Mouse (Mus musculus): ENCODE results near the gene Vrk1. TPM values are rescaled to one million over a fixed set of nuclear protein-coding genes. Genes with fewer than 3 reads are reported as not detected.
A peak's percentile ranks its signal among the peaks of the same experiment; 100 is the strongest.

Gene Vrk1
- total RNA-seq, 4 experiments from 2014 or later: 15.5 to 21.1 (median 17.4) TPM

GRCm38 (mm10) chr12:106040259-106040658 is 30.2 kb downstream of the Vrk1 start:
- DNase-seq (ENCODE audit: low spot score in 2 of 2): no peak

DNA sequence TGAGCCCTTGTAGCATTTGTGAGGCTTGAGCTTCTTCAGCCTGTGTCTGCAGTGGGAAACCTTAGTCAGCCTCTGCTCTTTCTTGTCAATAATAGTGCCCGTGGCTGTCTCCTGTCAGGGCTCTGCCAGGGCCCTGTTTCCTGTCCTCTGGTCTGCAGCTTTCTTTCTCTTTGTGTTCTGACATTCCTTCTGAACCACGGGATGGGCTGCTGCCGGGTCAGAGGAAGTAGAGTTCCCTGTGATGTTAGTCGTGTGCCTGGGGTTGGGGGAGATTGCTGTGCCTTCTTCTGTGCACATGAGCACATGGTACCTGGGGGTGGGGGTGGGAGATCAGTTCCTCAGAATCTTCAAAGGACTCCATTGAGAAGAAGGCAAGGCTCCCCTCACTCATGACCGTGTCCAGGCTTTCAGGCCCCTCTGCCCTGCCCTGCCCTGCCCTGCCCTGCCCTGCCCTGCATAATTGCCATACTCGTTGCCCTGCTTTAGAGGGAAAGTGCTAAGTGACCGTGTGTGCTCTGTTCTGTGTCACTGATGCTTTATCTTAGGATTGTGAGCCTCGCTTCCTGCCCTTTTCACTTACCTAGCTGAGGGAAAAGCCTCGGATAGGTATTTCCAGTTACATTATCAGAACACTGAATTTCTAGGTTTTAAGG is 36.2 kb downstream of the Vrk1 start:
- no peak for DNase-seq (ENCODE audit: low spot score in 2 of 2)

GRCm38 (mm10) chr12:106052271-106052670 is 42.2 kb downstream of the Vrk1 start:
- DNase-seq (ENCODE audit: low spot score in 2 of 2): no peak

DNA sequence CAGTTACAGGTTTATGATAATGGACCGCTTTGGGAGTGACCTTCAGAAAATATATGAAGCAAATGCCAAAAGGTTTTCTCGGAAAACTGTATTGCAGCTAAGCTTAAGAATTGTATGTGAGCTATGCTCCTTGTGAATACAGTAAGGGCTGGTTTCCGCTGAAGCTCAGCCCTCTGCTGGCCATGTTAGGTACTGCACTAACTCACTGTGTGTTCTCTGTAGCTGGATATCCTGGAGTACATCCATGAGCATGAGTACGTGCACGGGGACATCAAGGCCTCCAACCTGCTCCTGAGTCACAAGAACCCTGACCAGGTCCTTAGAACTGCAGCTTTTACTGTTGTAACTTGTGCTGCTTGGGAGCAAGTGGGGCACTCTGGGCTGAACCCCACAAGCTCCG is 45.8 kb downstream of the Vrk1 start:
- DNase-seq (ENCODE audit: low spot score in 2 of 2): peak; percentile 78 to 93

DNA sequence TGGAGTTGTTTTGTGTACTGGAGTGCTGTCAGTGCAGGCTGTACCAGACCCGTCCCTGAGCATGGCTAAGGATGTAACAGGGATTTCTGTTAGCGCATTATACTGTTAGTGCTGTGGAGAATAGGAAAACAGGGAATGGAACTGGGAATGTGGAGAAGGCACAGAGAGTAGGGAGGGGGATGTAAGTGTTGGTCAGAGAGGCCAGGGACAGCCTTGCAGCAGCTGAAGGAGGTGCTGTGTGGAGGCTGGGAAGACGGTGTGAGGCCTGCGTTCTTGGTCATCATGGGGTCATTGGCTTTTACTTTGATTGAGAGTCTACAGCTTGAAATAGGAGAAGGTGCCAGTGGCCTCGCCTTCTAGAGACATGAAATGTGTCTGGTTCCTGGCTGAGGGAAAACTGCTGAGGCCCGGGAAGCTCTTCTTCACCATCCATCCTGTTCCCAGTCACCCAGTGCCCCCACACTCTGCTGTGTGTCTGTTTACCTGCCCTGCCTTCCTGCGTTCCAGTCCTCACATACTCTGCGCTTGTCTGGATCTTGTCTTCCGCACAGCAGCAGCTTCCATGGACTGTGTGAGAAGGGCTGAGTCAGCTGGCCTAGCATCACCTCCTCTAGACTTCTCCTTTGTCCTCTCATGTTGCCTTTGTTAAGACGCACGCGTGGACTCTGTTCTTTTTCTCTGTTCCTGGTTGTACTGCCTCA is 50.0 kb downstream of the Vrk1 start:
- DNase-seq (ENCODE audit: low spot score in 2 of 2): no peak

GRCm38 (mm10) chr12:106070434-106071155 is 60.6 kb downstream of the Vrk1 start:
- no peak for DNase-seq (ENCODE audit: low spot score in 2 of 2)

DNA sequence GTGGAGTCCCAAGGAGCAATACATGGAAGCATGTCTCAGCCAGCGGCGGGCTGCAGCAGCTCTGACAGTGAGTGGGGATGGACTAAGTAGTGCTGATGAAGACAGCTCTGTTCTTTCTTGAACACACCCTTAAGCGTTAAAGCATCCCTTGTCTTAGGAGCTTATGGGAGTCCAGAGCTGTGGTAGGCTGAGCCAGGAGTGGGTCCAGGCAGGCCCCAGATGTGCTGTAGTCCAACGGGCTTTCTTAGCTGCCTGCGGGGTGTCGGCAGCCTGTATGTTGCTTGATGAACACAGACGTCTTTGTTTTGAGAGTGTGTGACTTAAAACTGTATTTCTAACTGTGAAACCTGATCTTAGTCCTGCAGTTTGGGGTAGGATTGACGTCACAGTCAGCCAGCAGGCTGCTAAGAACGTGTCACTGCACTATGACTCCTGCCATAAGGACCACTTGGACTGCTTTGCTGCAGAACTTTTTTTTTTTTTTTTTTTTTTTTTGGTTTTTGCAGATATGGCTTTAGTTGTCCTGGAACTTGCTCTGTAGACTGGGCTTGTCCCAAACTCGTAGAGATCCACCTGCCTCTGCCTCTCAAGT is 61.6 kb downstream of the Vrk1 start:
- DNase-seq (ENCODE audit: low spot score in 2 of 2): no peak

GRCm38 (mm10) chr12:106074371-106075155 is 64.5 kb downstream of the Vrk1 start:
- DNase-seq (ENCODE audit: low spot score in 2 of 2): no peak

- no peak for DNase-seq (ENCODE audit: low spot score in 2 of 2)
Measured at GRCm38 (mm10) chr12:106076131-106076530, 66.1 kb downstream of the Vrk1 start.

GRCm38 (mm10) chr12:106080511-106080910 is 70.5 kb downstream of the Vrk1 start:
- no peak for DNase-seq (ENCODE audit: low spot score in 2 of 2)

- DNase-seq (ENCODE audit: low spot score in 2 of 2): peak in 1 of 2 experiments; percentile 22
Measured at GRCm38 (mm10) chr12:106080945-106081747, 71.1 kb downstream of the Vrk1 start.

DNA sequence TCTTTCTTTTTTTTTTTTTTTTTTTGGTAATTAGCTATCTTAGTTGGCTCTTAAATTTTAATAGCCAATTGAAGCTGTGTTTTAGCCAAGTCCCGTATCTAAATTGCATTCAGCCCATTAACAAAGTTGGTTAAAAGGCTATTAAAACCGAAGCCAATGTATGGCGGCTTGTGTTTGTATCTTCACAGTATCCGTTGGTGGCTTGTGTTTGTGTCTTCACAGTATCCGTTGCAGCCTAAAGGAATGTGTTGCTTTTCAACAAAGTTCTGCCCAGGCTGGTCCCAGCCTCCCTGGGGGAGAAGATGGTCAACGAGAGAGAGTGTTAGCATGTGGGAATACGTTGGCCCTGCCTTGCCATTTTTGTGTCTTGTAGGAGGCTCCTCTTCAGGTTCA is 71.7 kb downstream of the Vrk1 start:
- no peak for DNase-seq (ENCODE audit: low spot score in 2 of 2)

GRCm38 (mm10) chr12:106082191-106082957 is 72.3 kb downstream of the Vrk1 start:
- peak in 1 of 2 experiments; percentile 49 for DNase-seq (ENCODE audit: low spot score in 2 of 2)

- no peak for DNase-seq (ENCODE audit: low spot score in 2 of 2)
Measured at GRCm38 (mm10) chr12:106082958-106083381, 72.9 kb downstream of the Vrk1 start.

GRCm38 (mm10) chr12:106084126-106084525 is 74.1 kb downstream of the Vrk1 start:
- no peak for DNase-seq (ENCODE audit: low spot score in 2 of 2)

DNA sequence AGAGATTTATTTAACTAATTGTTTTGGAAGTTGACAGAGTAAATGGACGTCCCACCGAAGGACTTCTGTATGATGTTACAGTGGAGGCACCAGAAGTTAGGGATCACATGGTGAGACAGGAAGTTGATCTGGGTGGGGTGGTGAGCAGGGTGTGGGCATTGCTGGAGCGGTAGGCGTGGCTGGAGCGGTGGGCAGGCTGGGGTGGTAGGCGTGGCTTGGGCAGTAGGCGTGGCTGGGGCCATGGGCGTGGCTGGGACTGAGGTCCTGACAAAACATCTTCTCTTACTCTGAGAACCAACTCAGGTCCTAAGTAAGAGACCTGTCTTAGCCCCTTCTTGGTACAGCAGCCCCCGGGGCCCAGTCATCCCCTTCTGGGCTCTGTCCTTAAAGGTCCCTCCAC is 84.8 kb downstream of the Vrk1 start:
- DNase-seq (ENCODE audit: low spot score in 2 of 2): no peak

GRCm38 (mm10) chr12:106102003-106102402 is 92.0 kb downstream of the Vrk1 start:
- no peak for DNase-seq (ENCODE audit: low spot score in 2 of 2)

GRCm38 (mm10) chr12:106102726-106103643 is 93.0 kb downstream of the Vrk1 start:
- no peak for DNase-seq (ENCODE audit: low spot score in 2 of 2)

Data from layer of hippocampus, adult 8-10 months (tissue).